Mouse (Mus musculus) thymus, adult 2 months (tissue): Measurements from ENCODE around the gene Pi4k2a. TPM values are rescaled to one million over a fixed set of nuclear protein-coding genes. Genes with fewer than 3 reads are reported as not detected.
"Not testable (repeated sequence)": the region's sequence is repeated elsewhere in the genome, so short reads cannot be mapped to it uniquely, and the experiment has no call there.

Source experiments
- DNase-seq: peaks from one replicate; pipeline ENCODE4 v3.0.0; 2021
- H3K27ac ChIP-seq: fragments of 200-500 bp; 2 replicates; pipeline ENCODE4 v1.5.1; 2012; ENCODE audit warnings: low read length, control low read depth; ENCODE audit not compliant: control insufficient read depth, insufficient read depth
- H3K27me3 ChIP-seq: fragments of 200-500 bp; 2 replicates; pipeline ENCODE4 v1.6.1; 2012; ENCODE audit warnings: mild to moderate bottlenecking, low read length, moderate library complexity, mixed read lengths; ENCODE audit not compliant: control insufficient read depth, insufficient read depth
- H3K36me3 ChIP-seq: fragments of 200-500 bp; 2 replicates; pipeline ENCODE4 v1.6.1; 2012; ENCODE audit warnings: mild to moderate bottlenecking, low read length, moderate library complexity; ENCODE audit not compliant: control insufficient read depth, insufficient read depth
- H3K4me1 ChIP-seq: fragments of 200-500 bp; replicated peaks from 2 replicates; pipeline ENCODE4 v1.6.1; 2012; ENCODE audit warnings: low read length; ENCODE audit not compliant: control insufficient read depth, insufficient read depth
- H3K4me3 ChIP-seq: fragments of 200-500 bp; 2 replicates; pipeline ENCODE4 v1.5.1; 2012; ENCODE audit warnings: mild to moderate bottlenecking, low read length, control low read depth, moderate library complexity; ENCODE audit not compliant: control insufficient read depth, insufficient read depth
- CTCF ChIP-seq: fragments of 200-500 bp; IDR thresholded peaks from 2 replicates; pipeline ENCODE4 v1.5.1; 2012; ENCODE audit warnings: mild to moderate bottlenecking, control low read depth, low read length, moderate library complexity, borderline replicate concordance; ENCODE audit not compliant: control insufficient read depth, poor library complexity, insufficient read depth; ENCODE audit errors: extremely low read depth
- POLR2A ChIP-seq: fragments of 200-500 bp; IDR thresholded peaks from 2 replicates; pipeline ENCODE4 v1.6.1; 2012; ENCODE audit warnings: mild to moderate bottlenecking, low read length, control low read depth, moderate library complexity; ENCODE audit not compliant: control insufficient read depth, poor library complexity, insufficient read depth; ENCODE audit errors: extremely low read depth
- WGBS: fragments of 180-500 bp; shearing (Covaris S2); methylation state at CpG from one replicate; pipeline ENCODE4 v1.1.7; 2018; 5-methylcytosine and 5-hydroxymethylcytosine counted together
- polyA plus RNA-seq: library from polyadenylated mRNA; depleted of rRNA; stranded (reverse); fragments of >200 nt; gene quantifications from 2 replicates; pipeline ENCODE4 v1.2.3, GENCODE M21; 2012

Gene Pi4k2a
- polyA plus RNA-seq, 1 experiment, result 42.2 TPM

GRCm38 (mm10) chr19:42079950-42080349 lies 10.3 kb upstream of the Pi4k2a start:
- 89% methylated on average over 5 of the region's 5 CpGs for WGBS
- Histone ChIP-seq H3K4me1 (no peaks in the 10 kb centered on the region), H3K4me3 (no peak overlapping the region), H3K27ac (no peak overlapping the region), H3K27me3 (no peaks in the 10 kb centered on the region), H3K36me3 (no peaks in the 10 kb centered on the region)
- TF ChIP-seq CTCF (no peak), POLR2A (no peak)
- DNase-seq, result no peak

GRCm38 (mm10) chr19:42080469-42080868 lies 9.8 kb upstream of the Pi4k2a start:
- TF ChIP-seq CTCF (no peak), POLR2A (no peak)
- no peak overlapping the region for H3K4me3 ChIP-seq
- whole genome bisulfite sequencing, result 89% methylated on average over 11 of the region's 11 CpGs

GRCm38 (mm10) chr19:42081613-42082012 lies 8.7 kb upstream of the Pi4k2a start:
- not testable (repeated sequence) for H3K4me1 ChIP-seq, H3K36me3 ChIP-seq, H3K27ac ChIP-seq, DNase-seq, H3K4me3 ChIP-seq, H3K27me3 ChIP-seq
- WGBS, result 42% methylated on average over 5 of the region's 5 CpGs

More at GRCm38 (mm10) chr19:42080469-42080868, 9.8 kb upstream of the Pi4k2a start:
- H3K36me3 ChIP-seq, result no peaks in the 10 kb centered on the region
- no peak for DNase-seq
- H3K4me1 ChIP-seq, result no peaks in the 10 kb centered on the region
- no peak overlapping the region for H3K27ac ChIP-seq
- H3K27me3 ChIP-seq, result no peaks in the 10 kb centered on the region

GRCm38 (mm10) chr19:42085690-42086089 lies 4.6 kb upstream of the Pi4k2a start:
- no peak for DNase-seq
- Histone ChIP-seq H3K27ac (no peak overlapping the region), H3K36me3 (no peaks in the 10 kb centered on the region), H3K27me3 (peaks cover 6% of the 10 kb centered on the region; the same call in 1 of the 2 replicates), H3K4me3 (no peak overlapping the region), H3K4me1 (peaks cover 9% of the 10 kb centered on the region)
- TF ChIP-seq CTCF (no peak), POLR2A (no peak)
- WGBS, result 26% methylated on average over 10 of the region's 10 CpGs

- peaks cover 9% of the 10 kb centered on the region for H3K4me1 ChIP-seq
- H3K36me3 ChIP-seq, result no peaks in the 10 kb centered on the region
- H3K27ac ChIP-seq, result no peak within 1 kb of the TSS
- no peak for DNase-seq
- 11% methylated on average over 21 of the region's 21 CpGs for WGBS
- no peak for TF ChIP-seq CTCF
- no peak for TF ChIP-seq POLR2A
- peaks cover 6% of the 10 kb centered on the region; the same call in 1 of the 2 replicates for H3K27me3 ChIP-seq
- no peak within 1 kb of the TSS for H3K4me3 ChIP-seq
These were observed 4.1 kb upstream of the Pi4k2a start, which contains the start of gene Morn4 for GRCm38 (mm10) chr19:42086166-42086565. Gene Morn4, minus strand, starts transcription at chr19:42086357.

GRCm38 (mm10) chr19:42089103-42089747 lies 1.0 kb upstream of the Pi4k2a start:
- DNase-seq, result peak; percentile 77
- peaks cover 9% of the 10 kb centered on the region for H3K4me1 ChIP-seq
- H3K4me3 ChIP-seq, result no peak overlapping the region
- peaks cover 6% of the 10 kb centered on the region; the same call in 1 of the 2 replicates for H3K27me3 ChIP-seq
- H3K27ac ChIP-seq, result peak overlapping the region; percentile 71
- no peaks in the 10 kb centered on the region for H3K36me3 ChIP-seq
- TF ChIP-seq POLR2A (no peak), CTCF (no peak)
- WGBS, result 11% methylated on average over 14 of the region's 14 CpGs
